Mouse (Mus musculus) stomach, postnatal 0 days (tissue): ENCODE measurements at regions not wholly inside any gene's neighbourhood (a gene's known extent, or its start where the extent isn't known, plus 50 kb on each side); places are given as distances from the start of the nearest gene placed in this dataset.

Experiments
- ATAC-seq: fragments of 200-750 bp; cut with Nextera tagmentation; 2 replicates; pipeline ENCODE4 v1.8.0; 2017; ENCODE audit not compliant: low FRiP score, low TSS enrichment
- DNase-seq: peaks from one replicate; pipeline ENCODE4 v3.0.0-alpha.2; 2016; ENCODE audit warnings: low spot score
- H3K27ac ChIP-seq: fragments of 300-500 bp; sonication (generic); replicated peaks from 2 replicates; pipeline ENCODE4 v1.5.1; 2014; ENCODE audit warnings: mild to moderate bottlenecking, control low read depth
- H3K27me3 ChIP-seq: fragments of 300-500 bp; sonication (generic); 2 replicates; pipeline ENCODE4 v1.6.1; 2014; ENCODE audit warnings: low read length; ENCODE audit not compliant: control insufficient read depth, insufficient read depth
- H3K36me3 ChIP-seq: fragments of 300-500 bp; sonication (generic); 2 replicates; pipeline ENCODE4 v1.6.1; 2014; ENCODE audit warnings: low read length, mixed read lengths; ENCODE audit not compliant: control insufficient read depth, insufficient read depth
- H3K4me1 ChIP-seq: fragments of 300-500 bp; sonication (generic); replicated peaks from 2 replicates; pipeline ENCODE4 v1.6.1; 2014; ENCODE audit warnings: antibody characterized with exemption; ENCODE audit not compliant: control insufficient read depth, insufficient read depth
- H3K4me2 ChIP-seq: fragments of 300-500 bp; sonication (generic); replicated peaks from 2 replicates; pipeline ENCODE4 v1.6.1; 2014; ENCODE audit warnings: low read depth, mild to moderate bottlenecking, control low read depth, moderate library complexity
- H3K4me3 ChIP-seq: fragments of 300-500 bp; sonication (generic); 2 replicates; pipeline ENCODE4 v1.5.1; 2014; ENCODE audit warnings: low read depth, low read length, control low read depth
- H3K9ac ChIP-seq: fragments of 300-500 bp; sonication (generic); 2 replicates; pipeline ENCODE4 v1.6.1; 2014; ENCODE audit warnings: mild to moderate bottlenecking, low read length, control low read depth, mixed read lengths
- H3K9me3 ChIP-seq: fragments of 300-500 bp; sonication (generic); 2 replicates; pipeline ENCODE4 v1.6.1; 2016; ENCODE audit warnings: low read length; ENCODE audit not compliant: control insufficient read depth
- CTCF ChIP-seq: IDR thresholded peaks from 2 replicates; pipeline ENCODE4 v1.5.1; 2016; ENCODE audit warnings: antibody characterized with exemption, low read depth, mild to moderate bottlenecking, moderate library complexity
- EP300 ChIP-seq: optimal IDR thresholded peaks from 2 replicates; pipeline ENCODE3; 2016; ENCODE audit warnings: antibody characterized with exemption
- WGBS: fragments of 180-500 bp; shearing (Covaris S2); extraction: QIAGEN DNeasy Blood & Tissue Kit; methylation state at CpG from one replicate; pipeline ENCODE4 v1.1.7; 2014; 5-methylcytosine and 5-hydroxymethylcytosine counted together

DNA sequence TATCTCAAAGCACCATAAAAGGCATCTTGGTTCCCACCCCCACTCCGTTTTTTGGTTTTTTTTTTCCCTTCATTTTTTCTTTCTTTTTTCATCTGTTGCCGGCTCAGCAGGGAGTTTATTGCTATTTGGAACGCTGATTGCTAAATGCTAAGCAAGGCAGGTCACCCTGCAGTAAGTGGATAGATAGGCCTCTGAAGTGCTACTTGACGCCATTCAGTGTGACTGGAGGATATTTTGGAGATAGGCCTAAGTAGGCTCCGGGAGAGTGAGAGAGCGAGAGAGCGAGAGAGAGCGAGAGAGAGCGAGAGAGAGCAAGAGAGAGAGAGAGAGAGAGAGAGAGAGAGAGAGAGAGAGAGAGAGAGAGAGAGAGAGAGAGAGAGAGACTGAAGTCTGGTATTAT is 90.3 kb upstream of the Lsm14a start:
- Histone ChIP-seq H3K4me2 (no peak overlapping the region), H3K4me1 (no peaks in the 10 kb centered on the region), H3K9me3 (no peaks in the 10 kb centered on the region), H3K36me3 (no peaks in the 10 kb centered on the region), H3K27me3 (no peaks in the 10 kb centered on the region), H3K27ac (no peak overlapping the region), H3K4me3 (no peak overlapping the region), H3K9ac (no peak overlapping the region)
- TF ChIP-seq EP300 = no peak
- no peak for TF ChIP-seq CTCF
- ATAC-seq (no peak), DNase-seq (no peak)
- WGBS = 74% methylated on average over 9 of the region's 9 CpGs

DNA sequence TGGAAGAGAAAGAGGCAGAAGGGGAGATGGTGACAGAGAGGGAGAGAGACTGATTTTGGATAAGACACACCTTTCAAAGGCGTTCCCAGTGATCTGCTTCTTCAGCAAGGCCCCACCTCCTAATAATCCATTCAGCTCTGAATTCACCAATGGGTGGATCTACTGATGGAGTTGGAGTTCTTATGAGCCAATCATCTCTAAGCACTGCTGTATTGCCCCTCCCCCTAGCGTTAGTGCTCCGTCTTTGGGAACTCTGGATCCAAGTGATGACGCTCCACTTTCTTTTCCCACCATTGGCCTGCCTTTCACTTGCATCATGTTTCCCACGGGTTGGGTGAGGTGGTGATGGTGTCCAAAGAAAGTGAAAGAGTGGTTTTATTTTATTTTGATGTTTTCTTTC is 87.7 kb upstream of the Lsm14a start:
- DNase-seq (no peak), ATAC-seq (no peak)
- Histone ChIP-seq H3K4me1 (no peaks in the 10 kb centered on the region), H3K9me3 (no peaks in the 10 kb centered on the region), H3K9ac (no peak overlapping the region), H3K4me3 (no peak overlapping the region), H3K27ac (no peak overlapping the region), H3K4me2 (no peak overlapping the region), H3K36me3 (no peaks in the 10 kb centered on the region), H3K27me3 (no peaks in the 10 kb centered on the region)
- 69% methylated on average over 5 of the region's 5 CpGs for WGBS
- TF ChIP-seq CTCF = no peak
- no peak for TF ChIP-seq EP300

DNA sequence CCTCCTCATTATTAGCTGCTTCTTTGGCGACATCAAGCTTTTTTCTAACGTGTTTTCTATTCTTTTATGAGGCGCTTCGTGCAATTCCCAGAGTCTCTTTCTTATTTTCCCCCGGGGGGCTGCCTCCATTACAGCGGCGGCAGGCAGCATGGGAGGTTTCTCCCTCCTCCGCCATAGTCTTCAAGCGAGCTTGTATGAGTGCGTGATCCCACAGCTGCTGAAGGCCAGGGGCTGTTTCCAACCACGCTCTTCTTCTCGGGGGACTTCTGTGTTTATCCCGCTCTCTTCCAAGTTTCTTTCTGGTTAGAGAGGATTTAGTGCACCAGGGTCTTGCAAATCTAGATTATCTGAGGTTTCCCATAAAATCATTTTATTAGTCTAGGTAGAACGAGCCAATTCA is 77.9 kb upstream of the Lsm14a start:
- Histone ChIP-seq H3K27ac (no peak overlapping the region), H3K4me3 (no peak overlapping the region), H3K4me1 (no peaks in the 10 kb centered on the region), H3K4me2 (no peak overlapping the region), H3K27me3 (no peaks in the 10 kb centered on the region), H3K36me3 (no peaks in the 10 kb centered on the region), H3K9me3 (no peaks in the 10 kb centered on the region), H3K9ac (no peak overlapping the region)
- DNase-seq (no peak), ATAC-seq (no peak)
- 62% methylated on average over 13 of the region's 14 CpGs for WGBS
- TF ChIP-seq CTCF (no peak), EP300 (no peak)

DNA sequence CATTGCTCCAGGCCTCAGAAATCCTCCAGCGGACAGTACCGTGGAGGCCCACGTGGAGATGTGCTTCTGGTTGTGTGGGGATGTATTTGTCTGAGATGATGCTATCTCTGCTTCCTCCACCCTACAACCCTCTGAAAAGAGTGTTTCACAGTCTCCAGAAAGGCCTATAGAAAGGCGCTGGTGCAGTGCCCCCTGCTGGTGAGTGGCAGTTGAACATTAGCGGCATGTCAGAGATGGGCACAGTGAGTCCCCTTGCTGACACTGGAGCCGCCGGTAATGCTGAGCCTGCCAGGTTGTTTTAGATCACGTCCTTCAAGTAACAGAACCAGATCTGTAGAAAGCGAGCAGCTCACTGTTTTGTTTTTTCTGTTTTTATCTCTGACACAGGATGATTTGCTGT is 69.0 kb upstream of the Lsm14a start:
- Histone ChIP-seq H3K27me3 (no peaks in the 10 kb centered on the region), H3K9ac (no peak overlapping the region), H3K9me3 (no peaks in the 10 kb centered on the region), H3K36me3 (no peaks in the 10 kb centered on the region), H3K4me1 (no peaks in the 10 kb centered on the region), H3K4me3 (no peak overlapping the region), H3K27ac (no peak overlapping the region), H3K4me2 (no peak overlapping the region)
- WGBS = 51% methylated on average over 9 of the region's 9 CpGs
- DNase-seq (peak; percentile 16), ATAC-seq (no peak)
- TF ChIP-seq EP300 (no peak), CTCF (peak; percentile 66)

DNA sequence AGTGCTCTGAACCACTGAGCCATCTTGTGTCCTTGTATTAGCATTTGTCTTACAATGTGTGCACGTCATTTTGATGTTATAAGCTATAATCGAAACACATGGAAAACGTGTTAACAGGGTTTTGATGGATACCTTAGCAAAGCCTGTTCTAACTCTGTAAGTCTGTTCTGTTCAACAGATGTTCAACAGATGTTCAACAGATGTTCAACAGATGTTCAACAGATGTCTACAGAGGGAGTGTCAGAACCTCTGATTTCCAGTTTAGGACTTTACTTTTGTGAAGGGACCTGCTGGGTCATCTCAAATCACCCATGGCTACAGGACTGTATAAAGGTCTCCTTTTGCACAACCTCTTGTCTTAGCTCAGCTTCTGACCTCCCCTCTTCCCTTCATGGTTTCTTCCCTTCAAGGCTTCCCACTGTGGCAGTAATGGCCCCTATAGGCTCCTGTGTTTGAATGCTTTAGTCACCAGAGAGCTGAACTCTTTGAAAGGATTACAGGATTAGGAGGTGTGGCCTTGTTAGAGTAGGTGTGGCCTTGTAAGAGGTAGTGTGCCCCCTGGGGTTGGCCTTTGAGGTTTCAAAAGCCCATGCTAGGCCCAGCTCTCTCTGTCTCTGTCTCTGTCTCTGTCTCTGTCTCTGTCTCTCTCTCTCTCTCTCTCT is 66.8 kb upstream of the Lsm14a start:
- TF ChIP-seq CTCF = no peak
- TF ChIP-seq EP300 = no peak
- H3K4me3 ChIP-seq = no peak overlapping the region
- no peaks in the 10 kb centered on the region for H3K27me3 ChIP-seq
- WGBS = 61% methylated on average over 3 of the region's 3 CpGs
- no peak overlapping the region for H3K9ac ChIP-seq
- no peak for DNase-seq
- no peak overlapping the region for H3K4me2 ChIP-seq
- no peaks in the 10 kb centered on the region for H3K36me3 ChIP-seq
- no peaks in the 10 kb centered on the region for H3K4me1 ChIP-seq
- no peaks in the 10 kb centered on the region for H3K9me3 ChIP-seq
- ATAC-seq = no peak
- H3K27ac ChIP-seq = no peak overlapping the region

DNA sequence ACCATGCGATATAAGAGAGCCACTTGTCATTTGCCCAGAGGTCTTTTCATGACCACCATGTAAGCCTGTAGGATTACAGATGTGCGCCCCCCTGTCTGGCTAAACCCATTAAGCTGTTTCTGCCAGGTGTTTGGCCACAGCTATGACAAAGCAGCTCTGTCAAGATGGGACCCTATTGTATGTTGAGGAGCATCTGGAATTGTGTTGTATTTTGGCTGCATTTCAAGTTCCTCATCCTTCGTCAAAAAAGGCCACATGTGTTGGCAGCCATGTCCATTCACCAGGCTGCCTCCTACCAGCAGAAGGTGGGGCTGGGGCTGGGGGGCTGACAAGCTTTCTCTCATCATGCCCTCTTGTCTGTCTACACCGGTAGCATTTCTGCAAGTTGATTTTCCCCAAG is 65.7 kb upstream of the Lsm14a start:
- DNase-seq (no peak), ATAC-seq (no peak)
- H3K4me2 ChIP-seq = no peak overlapping the region
- H3K4me3 ChIP-seq = no peak overlapping the region
- no peaks in the 10 kb centered on the region for H3K27me3 ChIP-seq
- H3K9me3 ChIP-seq = no peaks in the 10 kb centered on the region
- no peaks in the 10 kb centered on the region for H3K4me1 ChIP-seq
- TF ChIP-seq CTCF (no peak), EP300 (no peak)
- WGBS = 70% methylated on average over 4 of the region's 4 CpGs
- H3K36me3 ChIP-seq = no peaks in the 10 kb centered on the region
- no peak overlapping the region for H3K27ac ChIP-seq
- no peak overlapping the region for H3K9ac ChIP-seq
